Mouse (Mus musculus): ENCODE measurements at regions not wholly inside any gene's neighbourhood (a gene's known extent, or its start where the extent isn't known, plus 50 kb on each side); places are given as distances from the start of the nearest gene placed in this dataset.

DNA sequence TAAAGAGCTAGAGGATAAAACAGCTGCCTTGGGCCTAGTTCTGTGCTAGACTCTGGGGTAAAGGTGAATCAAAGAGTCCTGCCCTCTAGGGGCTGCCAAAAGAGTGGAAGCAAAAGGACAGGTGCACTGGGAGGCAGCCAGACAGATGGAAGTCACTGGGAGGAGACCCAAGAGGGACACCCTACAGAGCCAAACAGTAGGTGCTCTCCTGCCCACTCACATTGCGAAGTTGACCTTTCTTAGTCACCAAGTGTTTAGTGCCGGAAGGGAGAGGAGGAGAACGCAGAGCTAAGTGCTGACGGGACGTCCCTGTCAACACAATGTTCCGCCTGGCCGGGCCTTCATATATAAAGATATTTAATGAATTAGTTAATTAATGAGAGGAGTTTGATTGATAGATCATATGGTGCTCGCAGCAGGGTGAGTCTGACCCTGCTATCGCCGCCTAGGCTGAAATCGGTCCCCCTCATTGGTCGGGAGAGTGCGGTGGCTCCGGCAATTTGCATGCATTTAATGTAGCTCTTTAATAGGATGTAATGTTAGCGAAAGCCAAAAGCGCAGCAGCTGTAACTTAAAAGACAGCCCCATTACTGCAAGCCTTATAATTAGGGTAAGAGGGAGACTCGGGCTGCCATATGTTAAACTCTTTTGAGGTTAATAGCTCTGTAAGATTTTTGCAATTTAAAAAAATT, 162.6 kb upstream of the Cadm1 start:
- Histone ChIP-seq H3K36me3 (ENCODE audit: control insufficient read depth, insufficient read depth, low read length) (no peaks in the 10 kb centered on the region), H3K9ac (ENCODE audit: low read length) (no peak overlapping the region), H3K4me3 (ENCODE audit: control insufficient read depth in 1 of 2, insufficient read depth in 1 of 2, low read depth in 1 of 2, low read length in 2 of 2) (peak overlapping the region in 1 of 2 experiments; percentile 26; a peak in 2 of 4 replicates), H3K9me3 (ENCODE audit: control insufficient read depth, low read length) (no peaks in the 10 kb centered on the region), H3K27ac (replicated peaks in 1 of 2; ENCODE audit: control insufficient read depth in 1 of 2, insufficient read depth in 1 of 2, low read depth in 2 of 2, low read length in 2 of 2) (no peak overlapping the region), H3K27me3 (ENCODE audit: control insufficient read depth, insufficient read depth, low read length) (peaks cover 73% of the 10 kb centered on the region), H3K4me2 (ENCODE audit: low read length) (peak overlapping the region; percentile 70), H3K4me1 (ENCODE audit: control insufficient read depth in 2 of 2, insufficient read depth in 2 of 2, low read length in 2 of 2) (peaks cover 8 to 11% of the 10 kb centered on the region in 2 experiments)
- no peak for ATAC-seq (ENCODE audit: insufficient number of reproducible peaks, insufficient read depth, low FRiP score, low read depth)
- 21% methylated on average over 17 of the region's 17 CpGs for WGBS

DNA sequence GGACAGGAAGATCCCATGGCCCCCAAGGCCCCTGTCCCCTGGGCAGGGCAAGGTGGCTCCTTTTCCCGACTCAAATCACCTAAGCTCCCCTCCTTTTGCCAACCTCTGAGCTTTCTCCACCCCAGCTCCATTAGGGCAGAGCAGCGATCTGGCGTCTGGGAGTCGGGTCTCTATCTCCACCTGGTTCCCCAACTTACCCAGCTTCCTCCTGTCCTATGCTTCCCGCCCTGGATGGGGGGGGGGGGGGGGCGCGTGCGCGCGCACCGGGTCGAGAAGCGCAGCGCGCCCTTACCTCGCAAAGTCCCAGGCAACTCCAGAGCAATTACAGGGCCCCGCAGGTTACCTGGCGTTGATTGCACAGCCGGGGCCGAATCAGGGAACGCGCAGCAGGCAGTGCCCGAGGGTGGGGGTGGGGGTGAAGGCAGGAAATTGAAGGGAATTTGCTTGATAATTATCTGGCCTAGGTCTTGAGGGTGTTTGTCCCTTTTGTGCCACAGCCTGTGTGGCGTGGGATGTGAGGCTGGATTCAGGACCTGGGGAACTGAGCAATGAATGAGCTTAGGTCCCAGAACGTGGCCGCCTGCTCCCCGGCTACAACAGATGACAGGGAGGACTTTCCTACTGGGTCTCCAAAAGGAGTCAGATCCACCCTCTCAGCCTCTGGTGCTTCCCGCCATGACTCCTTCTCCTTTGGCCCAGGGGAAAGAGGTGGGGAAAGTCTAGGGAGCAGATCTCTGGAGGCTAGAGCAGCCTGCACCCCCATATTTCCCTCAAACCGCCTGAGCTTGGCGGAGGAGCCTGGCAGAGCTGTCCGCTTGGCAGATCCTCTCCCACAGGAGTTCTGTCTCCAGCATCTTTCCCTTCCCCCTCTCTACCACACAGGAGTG, 161.7 kb upstream of the Cadm1 start:
- no peaks in the 10 kb centered on the region for H3K9me3 ChIP-seq (ENCODE audit: control insufficient read depth, low read length)
- H3K36me3 ChIP-seq (ENCODE audit: control insufficient read depth, insufficient read depth, low read length) = no peaks in the 10 kb centered on the region
- 4% methylated on average over 30 of the region's 31 CpGs for WGBS
- H3K9ac ChIP-seq (ENCODE audit: low read length) = peak overlapping the region; percentile 25; the same call in 1 of the 2 replicates
- peak overlapping the region; percentile 70 for H3K4me2 ChIP-seq (ENCODE audit: low read length)
- H3K27me3 ChIP-seq (ENCODE audit: control insufficient read depth, insufficient read depth, low read length) = peaks cover 68% of the 10 kb centered on the region
- peak overlapping the region; percentile 17 to 26; a peak in 3 of 4 replicates for H3K4me3 ChIP-seq (ENCODE audit: control insufficient read depth in 1 of 2, insufficient read depth in 1 of 2, low read depth in 1 of 2, low read length in 2 of 2)
- H3K4me1 ChIP-seq (ENCODE audit: control insufficient read depth in 2 of 2, insufficient read depth in 2 of 2, low read length in 2 of 2) = peaks cover 6 to 7% of the 10 kb centered on the region in 2 experiments
- no peak overlapping the region for H3K27ac ChIP-seq (replicated peaks in 1 of 2; ENCODE audit: control insufficient read depth in 1 of 2, insufficient read depth in 1 of 2, low read depth in 2 of 2, low read length in 2 of 2)
- ATAC-seq (ENCODE audit: insufficient number of reproducible peaks, insufficient read depth, low FRiP score, low read depth) = no peak; the same call in 1 of the 2 replicates

DNA sequence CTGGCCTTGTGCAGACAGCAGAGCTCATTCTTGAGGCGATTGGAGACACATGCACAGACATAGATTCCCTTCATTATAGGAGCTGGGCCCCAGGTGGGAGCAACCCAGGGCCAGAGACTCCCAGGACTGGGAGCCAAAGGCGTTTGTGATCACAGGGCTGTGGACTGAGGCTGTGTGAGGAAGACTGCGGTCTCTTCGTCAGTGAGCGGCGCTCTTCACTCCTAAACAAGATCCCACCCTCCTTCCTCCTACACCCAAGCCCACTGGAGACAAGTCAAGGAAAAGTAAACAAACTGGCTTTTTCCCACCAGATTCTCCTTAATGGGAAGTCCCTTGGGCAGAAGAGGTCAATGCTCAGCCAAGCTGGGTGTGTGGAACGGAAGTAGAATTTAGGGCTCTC, 157.7 kb upstream of the Cadm1 start:
- ATAC-seq (ENCODE audit: insufficient number of reproducible peaks, insufficient read depth, low FRiP score, low read depth) = no peak
- no peak overlapping the region for H3K4me3 ChIP-seq (ENCODE audit: control insufficient read depth in 1 of 2, insufficient read depth in 1 of 2, low read depth in 1 of 2, low read length in 2 of 2)
- H3K27me3 ChIP-seq (ENCODE audit: control insufficient read depth, insufficient read depth, low read length) = peaks cover 29% of the 10 kb centered on the region
- H3K9ac ChIP-seq (ENCODE audit: low read length) = no peak overlapping the region
- H3K4me1 ChIP-seq (ENCODE audit: control insufficient read depth in 2 of 2, insufficient read depth in 2 of 2, low read length in 2 of 2) = peaks cover 14 to 15% of the 10 kb centered on the region in 2 experiments
- WGBS = 82% methylated on average over 7 of the region's 7 CpGs
- no peaks in the 10 kb centered on the region for H3K36me3 ChIP-seq (ENCODE audit: control insufficient read depth, insufficient read depth, low read length)
- H3K9me3 ChIP-seq (ENCODE audit: control insufficient read depth, low read length) = no peaks in the 10 kb centered on the region; the same call in 1 of the 2 replicates
- no peak overlapping the region for H3K4me2 ChIP-seq (ENCODE audit: low read length)
- H3K27ac ChIP-seq (replicated peaks in 1 of 2; ENCODE audit: control insufficient read depth in 1 of 2, insufficient read depth in 1 of 2, low read depth in 2 of 2, low read length in 2 of 2) = no peak overlapping the region

DNA sequence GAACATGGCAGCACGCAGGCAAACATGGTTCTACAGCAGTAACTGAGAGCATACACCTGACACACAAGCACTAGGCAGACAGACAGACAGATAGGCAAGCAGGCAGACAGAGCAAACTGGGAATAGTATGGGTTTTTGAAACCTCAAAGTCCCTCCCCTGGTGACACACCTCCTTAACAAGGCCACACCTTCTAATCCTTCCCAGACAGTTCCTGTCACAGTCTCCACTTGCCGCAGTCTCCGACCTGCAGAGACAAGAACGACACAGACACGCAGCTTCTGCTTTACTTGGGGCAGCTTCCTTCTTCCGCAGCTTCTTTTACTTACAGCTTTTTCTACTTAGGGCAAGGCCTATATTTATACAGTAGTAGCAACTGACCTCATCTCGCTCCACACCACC, 155.9 kb upstream of the Cadm1 start:
- no peaks in the 10 kb centered on the region for H3K36me3 ChIP-seq (ENCODE audit: control insufficient read depth, insufficient read depth, low read length)
- no peak overlapping the region for H3K9ac ChIP-seq (ENCODE audit: low read length)
- H3K4me2 ChIP-seq (ENCODE audit: low read length) = no peak overlapping the region
- no peaks in the 10 kb centered on the region; the same call in 1 of the 2 replicates for H3K9me3 ChIP-seq (ENCODE audit: control insufficient read depth, low read length)
- no peak overlapping the region for H3K4me3 ChIP-seq (ENCODE audit: control insufficient read depth in 1 of 2, insufficient read depth in 1 of 2, low read depth in 1 of 2, low read length in 2 of 2)
- no peak overlapping the region for H3K27ac ChIP-seq (replicated peaks in 1 of 2; ENCODE audit: control insufficient read depth in 1 of 2, insufficient read depth in 1 of 2, low read depth in 2 of 2, low read length in 2 of 2)
- no peak for ATAC-seq (ENCODE audit: insufficient number of reproducible peaks, insufficient read depth, low FRiP score, low read depth)
- H3K4me1 ChIP-seq (ENCODE audit: control insufficient read depth in 2 of 2, insufficient read depth in 2 of 2, low read length in 2 of 2) = peaks cover 15 to 23% of the 10 kb centered on the region in 2 experiments
- H3K27me3 ChIP-seq (ENCODE audit: control insufficient read depth, insufficient read depth, low read length) = peaks cover 19% of the 10 kb centered on the region; the same call in 1 of the 2 replicates
- 93% methylated on average over 7 of the region's 7 CpGs for WGBS

DNA sequence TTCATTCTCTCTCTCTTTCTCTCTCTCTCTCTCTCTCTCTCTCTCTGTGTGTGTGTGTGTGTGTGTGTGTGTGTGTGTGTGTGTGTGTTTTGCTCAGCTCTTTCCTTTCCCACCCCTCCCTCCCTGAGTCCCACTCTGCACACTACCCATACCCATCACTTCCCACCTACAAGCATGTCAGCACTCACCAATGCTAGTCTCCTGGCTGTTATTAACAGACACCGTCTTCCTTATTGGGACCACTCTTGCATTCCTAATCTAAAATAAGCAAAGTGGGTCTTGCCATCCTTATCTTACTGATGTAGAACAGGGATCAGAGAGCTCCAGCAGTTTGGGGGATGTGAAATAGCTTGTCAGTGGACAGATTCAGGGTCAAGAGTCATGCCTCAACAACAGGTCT, 153.3 kb upstream of the Cadm1 start:
- WGBS = 12% methylated on average over 1 of the region's 1 CpGs
- Histone ChIP-seq H3K36me3 (ENCODE audit: control insufficient read depth, insufficient read depth, low read length) (no peaks in the 10 kb centered on the region), H3K4me3 (ENCODE audit: control insufficient read depth in 1 of 2, insufficient read depth in 1 of 2, low read depth in 1 of 2, low read length in 2 of 2) (no peak overlapping the region), H3K4me2 (ENCODE audit: low read length) (no peak overlapping the region), H3K4me1 (ENCODE audit: control insufficient read depth in 2 of 2, insufficient read depth in 2 of 2, low read length in 2 of 2) (peaks cover 22 to 29% of the 10 kb centered on the region in 2 experiments), H3K27me3 (ENCODE audit: control insufficient read depth, insufficient read depth, low read length) (peaks cover 25% of the 10 kb centered on the region), H3K27ac (replicated peaks in 1 of 2; ENCODE audit: control insufficient read depth in 1 of 2, insufficient read depth in 1 of 2, low read depth in 2 of 2, low read length in 2 of 2) (peak overlapping the region in 1 of 2 experiments; percentile 3; a peak in 1 of 4 replicates), H3K9me3 (ENCODE audit: control insufficient read depth, low read length) (no peaks in the 10 kb centered on the region; the same call in 1 of the 2 replicates), H3K9ac (ENCODE audit: low read length) (no peak overlapping the region)
- peak; percentile 92 for ATAC-seq (ENCODE audit: insufficient number of reproducible peaks, insufficient read depth, low FRiP score, low read depth)

DNA sequence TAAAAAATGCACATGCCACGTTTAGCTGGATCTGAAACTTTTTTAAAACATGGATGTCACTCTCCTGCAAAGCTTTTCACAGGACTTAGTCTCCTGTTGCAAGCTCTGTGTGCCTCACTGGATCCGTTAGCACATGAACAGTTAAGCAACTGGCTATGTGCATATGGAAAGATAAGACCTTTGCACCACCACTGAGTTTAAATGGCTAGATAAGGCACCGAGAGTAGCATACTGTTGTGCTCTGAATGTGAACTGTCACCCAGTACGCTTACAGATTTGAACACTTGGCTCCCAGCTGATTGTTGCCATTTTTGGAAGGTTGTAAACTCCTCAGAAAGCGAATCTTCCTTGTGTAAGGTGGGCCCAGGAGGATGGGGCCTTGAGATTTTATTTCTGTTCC, 151.4 kb upstream of the Cadm1 start:
- peaks cover 22 to 29% of the 10 kb centered on the region in 2 experiments for H3K4me1 ChIP-seq (ENCODE audit: control insufficient read depth in 2 of 2, insufficient read depth in 2 of 2, low read length in 2 of 2)
- WGBS = 61% methylated on average over 5 of the region's 5 CpGs
- H3K36me3 ChIP-seq (ENCODE audit: control insufficient read depth, insufficient read depth, low read length) = no peaks in the 10 kb centered on the region
- no peaks in the 10 kb centered on the region; the same call in 1 of the 2 replicates for H3K9me3 ChIP-seq (ENCODE audit: control insufficient read depth, low read length)
- H3K9ac ChIP-seq (ENCODE audit: low read length) = no peak overlapping the region
- no peak for ATAC-seq (ENCODE audit: insufficient number of reproducible peaks, insufficient read depth, low FRiP score, low read depth)
- no peak overlapping the region for H3K4me2 ChIP-seq (ENCODE audit: low read length)
- H3K27ac ChIP-seq (replicated peaks in 1 of 2; ENCODE audit: control insufficient read depth in 1 of 2, insufficient read depth in 1 of 2, low read depth in 2 of 2, low read length in 2 of 2) = no peak overlapping the region
- no peak overlapping the region for H3K4me3 ChIP-seq (ENCODE audit: control insufficient read depth in 1 of 2, insufficient read depth in 1 of 2, low read depth in 1 of 2, low read length in 2 of 2)
- H3K27me3 ChIP-seq (ENCODE audit: control insufficient read depth, insufficient read depth, low read length) = peaks cover 21% of the 10 kb centered on the region

DNA sequence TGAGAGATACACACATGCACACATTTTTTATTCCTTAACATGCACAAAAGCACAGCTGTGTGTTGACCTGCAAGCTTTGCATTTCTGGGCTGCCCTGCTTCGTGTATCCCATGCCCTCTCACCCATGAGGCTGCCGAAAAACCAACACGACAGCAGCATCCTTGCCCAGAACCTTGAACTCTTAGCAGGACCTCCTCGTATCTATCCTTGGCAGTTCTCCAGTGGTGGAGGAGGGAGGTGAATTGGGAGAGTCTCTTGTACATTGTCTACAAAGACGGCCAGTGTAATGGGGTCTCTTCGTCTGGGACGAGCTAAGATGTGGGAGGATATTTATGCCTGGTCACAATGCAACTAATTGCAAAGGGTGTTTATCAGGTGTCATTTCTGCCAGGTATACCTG, 149.6 kb upstream of the Cadm1 start:
- peaks cover 22 to 29% of the 10 kb centered on the region in 2 experiments for H3K4me1 ChIP-seq (ENCODE audit: control insufficient read depth in 2 of 2, insufficient read depth in 2 of 2, low read length in 2 of 2)
- no peak for ATAC-seq (ENCODE audit: insufficient number of reproducible peaks, insufficient read depth, low FRiP score, low read depth)
- no peak overlapping the region for H3K4me3 ChIP-seq (ENCODE audit: control insufficient read depth in 1 of 2, insufficient read depth in 1 of 2, low read depth in 1 of 2, low read length in 2 of 2)
- H3K4me2 ChIP-seq (ENCODE audit: low read length) = no peak overlapping the region
- H3K9ac ChIP-seq (ENCODE audit: low read length) = no peak overlapping the region
- no peaks in the 10 kb centered on the region for H3K9me3 ChIP-seq (ENCODE audit: control insufficient read depth, low read length)
- 68% methylated on average over 7 of the region's 7 CpGs for WGBS
- peaks cover 35% of the 10 kb centered on the region for H3K27me3 ChIP-seq (ENCODE audit: control insufficient read depth, insufficient read depth, low read length)
- no peak overlapping the region for H3K27ac ChIP-seq (replicated peaks in 1 of 2; ENCODE audit: control insufficient read depth in 1 of 2, insufficient read depth in 1 of 2, low read depth in 2 of 2, low read length in 2 of 2)
- H3K36me3 ChIP-seq (ENCODE audit: control insufficient read depth, insufficient read depth, low read length) = no peaks in the 10 kb centered on the region
